Mouse (Mus musculus) urinary bladder, postnatal 25 days (tissue): ENCODE data around the gene 2010111I01Rik.

Source experiments
- DNase-seq: peaks from one replicate; pipeline ENCODE4 v3.0.0; 2022; ENCODE audit warnings: low spot score

The 2010111I01Rik gene

DNA sequence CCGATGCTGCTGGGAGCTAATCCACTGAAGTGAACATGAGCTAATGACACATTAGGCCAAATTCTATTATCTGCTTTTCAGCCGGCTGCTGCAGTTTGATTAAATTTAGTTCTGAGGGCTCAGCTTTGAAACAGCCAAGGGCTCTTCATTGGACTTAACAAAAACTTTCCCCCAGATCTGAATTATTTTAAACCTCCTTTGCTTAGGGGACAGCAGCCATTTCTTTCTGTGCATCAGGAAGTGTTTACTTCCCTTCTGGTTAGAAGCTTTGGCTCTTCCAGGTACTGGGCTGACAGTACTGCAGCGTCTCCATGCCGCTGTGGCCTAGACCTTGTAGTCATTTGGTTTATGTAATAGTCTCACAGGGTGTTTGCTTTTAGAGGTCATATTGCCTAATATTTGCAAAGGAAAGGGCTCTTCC, 149.2 kb downstream of the 2010111I01Rik start:
- no peak for DNase-seq

DNA sequence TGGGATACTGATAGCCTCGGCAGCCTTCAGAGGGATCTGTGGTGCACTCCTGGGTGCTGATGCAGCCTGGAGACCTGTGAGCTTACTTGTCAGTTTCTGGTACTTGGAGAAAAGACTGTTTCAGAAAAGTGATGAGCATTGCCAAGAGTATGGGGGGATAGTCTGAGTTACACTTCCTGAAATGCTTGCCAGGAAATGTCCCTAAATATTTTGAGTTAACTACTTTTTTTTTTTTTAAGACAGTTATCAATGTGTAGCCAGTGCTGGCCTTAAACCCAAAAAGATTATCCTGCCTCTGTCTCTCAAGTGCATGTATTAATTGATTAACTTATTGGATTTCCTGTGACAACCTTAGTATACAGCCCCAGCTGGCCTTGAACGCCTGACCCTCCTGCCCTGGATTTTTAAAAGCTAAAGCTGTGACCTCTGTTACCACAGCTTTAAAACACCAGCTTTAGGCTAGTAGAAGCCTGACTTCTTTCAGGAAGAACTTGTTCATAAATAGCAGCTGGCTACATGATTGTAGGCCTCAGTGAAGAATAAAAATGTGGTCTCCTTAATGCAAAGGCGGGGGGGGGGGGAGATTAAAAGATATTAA, 150.6 kb downstream of the 2010111I01Rik start:
- DNase-seq: no peak

DNA sequence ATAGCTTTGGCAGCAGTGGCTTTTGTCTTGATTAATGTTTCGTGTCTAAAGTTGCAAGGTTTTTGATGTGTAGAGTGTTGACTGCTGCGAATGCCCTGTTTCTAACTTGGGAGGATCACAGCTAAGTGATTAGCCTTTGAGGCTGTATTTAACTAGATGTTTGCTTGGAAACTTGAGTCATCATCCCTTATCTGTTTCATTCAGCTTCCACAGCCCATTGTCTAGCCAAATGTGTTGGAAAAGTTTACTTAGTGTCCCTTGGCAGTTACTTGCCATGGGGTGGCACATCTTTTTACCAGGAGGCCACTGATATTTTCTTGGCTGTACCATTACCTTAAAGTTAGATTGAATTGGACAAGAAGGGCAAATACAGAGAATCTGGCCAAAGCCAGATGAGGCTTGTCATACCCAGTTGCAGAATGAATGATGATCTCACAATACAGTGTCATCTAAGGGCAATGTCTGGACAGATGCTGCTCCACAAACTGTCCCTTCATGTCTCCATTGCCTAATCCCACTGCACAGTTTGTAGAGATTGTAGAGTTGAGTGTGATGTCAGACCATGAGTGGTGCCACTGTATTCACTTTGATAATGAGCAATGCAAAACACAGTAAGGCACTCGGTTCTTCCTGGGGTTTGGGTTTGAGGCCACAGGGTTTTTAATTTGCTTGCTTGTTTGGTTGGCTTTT, 152.9 kb downstream of the 2010111I01Rik start:
- DNase-seq: no peak

DNA sequence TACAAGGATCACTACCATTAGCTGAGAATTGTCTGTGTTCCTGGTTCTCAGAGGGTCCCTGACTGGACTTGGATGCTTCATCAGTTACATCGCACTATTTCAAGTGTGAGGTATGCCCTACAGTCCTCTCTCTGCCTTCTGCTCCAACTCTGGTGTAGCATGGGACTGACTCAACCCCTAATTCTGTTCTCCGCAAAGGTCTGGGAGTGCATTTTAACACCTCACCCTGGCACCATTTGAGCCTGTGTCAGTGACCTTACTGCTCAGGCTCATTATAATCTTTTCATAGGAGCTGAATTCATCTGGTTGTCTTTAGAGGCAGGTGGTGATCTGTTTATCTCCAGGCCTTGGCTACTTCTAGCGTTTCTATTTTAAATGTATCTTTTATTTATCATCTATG, 154.0 kb downstream of the 2010111I01Rik start:
- no peak for DNase-seq

DNA sequence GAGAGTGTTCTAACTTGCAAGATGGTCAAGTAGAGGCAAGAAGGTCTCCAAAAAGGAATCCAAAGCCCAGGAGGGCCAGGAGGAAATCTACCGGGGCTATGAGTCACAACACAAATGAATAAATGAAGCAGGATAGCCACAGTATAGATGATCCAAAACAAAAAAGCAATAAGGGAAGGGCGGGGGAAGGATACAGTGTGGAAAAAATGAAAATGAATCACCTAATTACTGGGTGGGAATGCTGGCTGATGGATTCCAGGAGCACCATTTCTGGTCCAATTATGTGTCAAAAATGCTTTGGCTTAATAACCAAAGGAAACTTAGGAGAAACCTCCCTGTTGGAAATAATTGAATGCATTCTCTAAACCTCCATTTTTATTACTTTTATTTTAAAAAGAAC, 155.6 kb downstream of the 2010111I01Rik start:
- no peak for DNase-seq

DNA sequence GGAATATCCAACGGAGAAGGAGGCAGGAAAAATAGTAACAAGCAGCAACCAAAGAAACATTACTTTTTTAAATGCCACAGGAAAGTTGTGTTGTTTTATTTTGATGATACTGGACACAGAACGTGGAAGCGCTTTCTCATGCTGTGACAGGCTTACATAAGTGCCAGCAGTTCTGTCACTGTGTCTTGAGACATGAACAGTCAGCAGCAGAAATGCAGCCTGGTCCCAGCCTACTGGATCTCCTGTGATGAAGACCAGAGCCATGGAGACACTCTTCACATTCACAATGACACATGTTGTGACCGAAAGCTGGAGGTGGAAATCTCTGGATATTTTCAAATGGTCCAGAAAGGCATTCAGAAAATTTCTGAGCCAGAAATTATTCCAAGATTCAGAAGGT, 157.1 kb downstream of the 2010111I01Rik start:
- DNase-seq: no peak

DNA sequence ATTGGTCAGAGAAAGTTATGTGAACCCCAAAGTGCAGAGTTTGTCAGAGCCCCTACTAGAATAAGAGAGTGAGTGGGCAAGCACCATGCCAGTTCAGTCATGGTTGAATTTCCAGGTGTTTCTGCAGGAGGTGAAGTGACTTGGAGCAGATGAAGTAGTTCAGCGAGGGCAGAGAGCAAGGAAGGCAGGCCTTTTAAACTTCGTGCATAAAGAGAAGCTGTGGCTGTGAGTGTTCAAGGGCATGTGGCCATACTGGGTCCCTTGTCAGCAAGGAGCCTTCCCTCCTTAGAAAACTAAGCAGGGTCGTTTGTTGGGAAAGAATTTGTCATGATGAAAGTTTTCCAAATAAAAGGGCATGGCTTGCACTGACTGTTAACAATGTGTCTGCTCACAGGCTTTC, 161.5 kb downstream of the 2010111I01Rik start:
- no peak for DNase-seq

DNA sequence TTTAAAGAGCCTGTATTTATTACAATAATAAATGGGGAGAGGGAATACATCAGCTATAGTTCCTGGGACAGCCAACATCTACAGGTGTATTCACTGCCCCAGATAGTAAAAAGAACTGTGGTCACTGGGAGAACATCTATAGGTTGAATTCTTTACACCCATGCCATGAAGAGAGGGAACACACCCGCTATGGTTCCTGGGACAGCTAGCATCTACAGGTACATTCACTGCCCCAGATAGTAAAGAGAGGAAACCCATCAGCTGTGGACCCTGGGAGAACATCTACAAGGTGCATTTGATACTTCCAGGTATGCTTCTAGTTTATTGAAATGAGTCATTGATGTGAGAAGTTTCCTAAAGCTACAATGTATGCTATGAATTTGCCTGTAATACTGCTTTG, 162.8 kb downstream of the 2010111I01Rik start:
- DNase-seq: no peak

DNA sequence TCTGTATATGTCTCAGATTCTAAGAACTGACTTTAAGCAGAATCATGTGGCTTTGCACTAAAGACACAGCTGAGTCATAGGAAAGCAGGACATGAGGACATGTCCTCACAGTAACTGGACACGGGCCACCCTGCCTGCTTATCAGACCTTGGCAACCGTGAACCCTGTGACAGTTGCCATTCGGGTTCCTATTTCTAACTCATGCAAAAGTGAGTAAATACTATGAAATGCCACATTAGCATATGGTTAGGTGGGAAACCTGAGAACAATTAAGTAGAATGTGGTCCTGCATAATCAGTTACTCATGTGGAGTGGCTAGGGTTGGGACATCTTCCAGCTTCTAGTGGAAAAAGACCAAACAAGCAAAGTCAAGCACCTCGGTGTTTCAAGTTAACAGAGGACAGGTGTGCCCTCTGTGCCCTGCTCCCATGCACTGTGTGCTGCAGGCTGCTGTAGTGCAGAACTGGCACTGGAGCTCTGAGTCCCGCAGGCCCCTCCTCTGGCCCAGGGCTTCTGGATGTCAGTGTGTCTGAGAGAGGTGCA, 170.3 kb downstream of the 2010111I01Rik start:
- no peak for DNase-seq

DNA sequence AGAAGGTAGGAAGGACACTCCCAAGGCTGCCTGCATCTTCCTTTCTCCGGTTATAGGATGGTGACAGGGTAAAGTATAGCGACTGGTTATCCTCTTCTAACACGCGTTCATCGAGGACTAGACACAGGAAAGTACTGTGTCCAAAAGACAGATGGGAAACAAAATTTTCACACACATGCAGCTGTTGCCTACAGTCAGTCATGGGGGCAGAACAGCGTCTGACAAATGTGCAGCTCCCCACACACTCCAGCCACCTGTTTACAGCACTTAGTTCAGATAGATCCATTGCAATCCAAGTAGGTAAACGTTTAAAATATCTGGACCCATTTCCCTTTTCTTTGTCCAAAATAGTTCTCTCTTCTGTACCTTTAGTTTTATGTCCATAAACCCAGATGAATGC, 171.3 kb downstream of the 2010111I01Rik start:
- no peak for DNase-seq

DNA sequence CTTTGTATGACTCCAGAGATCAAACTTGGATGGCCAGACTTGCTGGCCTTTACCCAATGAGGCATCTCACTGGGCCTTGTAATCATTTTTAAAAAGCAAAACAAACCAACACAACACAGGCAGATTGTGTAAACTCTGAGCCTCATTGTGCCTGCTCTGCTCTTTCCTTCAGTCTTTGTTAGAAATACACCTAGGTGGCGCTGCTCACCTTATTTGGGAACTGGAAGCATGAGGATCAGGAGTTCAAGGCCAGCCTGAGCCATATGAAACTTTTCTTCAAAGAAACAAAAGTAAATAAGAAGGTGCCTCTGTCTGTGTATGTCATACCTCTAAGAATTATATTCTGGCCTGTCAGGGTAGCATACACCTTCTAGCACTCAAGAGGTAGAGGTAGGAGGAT, 172.1 kb downstream of the 2010111I01Rik start:
- no peak for DNase-seq

DNA sequence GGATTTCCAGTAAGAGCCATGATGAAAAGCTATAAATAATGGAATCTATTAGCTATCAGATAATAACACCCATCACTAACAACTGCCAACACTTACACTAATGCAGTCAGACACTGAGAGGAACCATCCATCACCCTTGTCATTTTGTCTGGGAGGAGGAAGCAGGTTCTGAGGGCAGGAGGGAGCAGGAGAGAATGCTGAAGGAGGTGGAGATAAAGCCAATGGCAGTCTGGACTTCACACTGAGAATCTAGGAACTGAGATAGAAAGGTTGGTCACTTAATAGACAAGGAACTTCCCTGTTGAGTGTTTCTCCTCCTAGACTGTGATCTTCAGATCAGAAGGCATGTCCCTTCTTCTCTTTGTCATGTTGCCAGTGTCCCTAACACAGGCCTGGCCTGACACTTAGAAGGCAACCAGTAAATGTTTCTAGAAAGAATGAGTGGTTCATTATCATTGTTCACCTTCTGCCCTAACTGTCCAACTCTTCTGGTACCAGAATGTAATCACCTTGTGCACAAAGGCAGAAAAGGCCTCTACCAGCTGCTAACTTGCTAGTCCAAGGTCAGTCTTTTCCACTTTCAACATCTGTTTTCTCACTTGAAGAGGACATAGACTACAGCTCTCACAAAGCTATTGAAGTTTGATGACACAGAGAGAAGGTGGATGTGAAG, 173.8 kb downstream of the 2010111I01Rik start:
- no peak for DNase-seq

DNA sequence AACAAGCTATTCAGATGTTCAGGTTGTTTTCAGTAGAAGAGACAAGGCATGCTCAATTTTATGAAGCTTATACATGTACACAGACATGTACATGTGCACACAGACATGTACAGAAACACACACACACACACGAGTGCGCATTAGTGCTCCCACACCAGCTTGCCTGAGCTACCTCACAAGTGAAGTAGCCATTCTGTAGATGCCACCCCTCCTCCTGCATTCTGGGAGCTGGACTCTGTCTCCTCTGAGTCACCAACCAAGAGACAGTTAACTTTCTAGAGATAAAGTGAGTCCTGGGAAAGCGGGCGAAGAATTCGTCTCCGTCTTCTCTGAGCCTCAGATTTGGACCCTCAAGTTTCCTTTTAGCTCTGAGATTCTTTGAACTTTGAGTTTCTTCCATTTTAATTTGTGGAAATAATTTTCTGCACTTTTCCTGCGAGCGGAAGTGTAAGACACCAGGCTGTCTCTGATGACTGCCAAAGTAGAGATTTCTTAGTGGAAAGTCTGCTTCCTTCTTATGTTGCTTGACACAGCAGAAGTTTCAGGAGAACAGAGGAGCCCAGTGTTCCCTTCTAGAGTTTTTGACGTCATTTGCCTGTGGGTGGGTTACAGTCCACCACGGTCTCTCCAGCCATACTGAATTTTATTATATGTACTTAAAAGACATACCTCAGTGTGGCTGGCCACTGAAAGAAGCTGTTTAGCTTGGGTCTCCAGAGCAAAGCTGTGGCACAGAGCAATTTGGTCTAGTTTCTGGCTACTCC, 175.0 kb downstream of the 2010111I01Rik start:
- DNase-seq: no peak

DNA sequence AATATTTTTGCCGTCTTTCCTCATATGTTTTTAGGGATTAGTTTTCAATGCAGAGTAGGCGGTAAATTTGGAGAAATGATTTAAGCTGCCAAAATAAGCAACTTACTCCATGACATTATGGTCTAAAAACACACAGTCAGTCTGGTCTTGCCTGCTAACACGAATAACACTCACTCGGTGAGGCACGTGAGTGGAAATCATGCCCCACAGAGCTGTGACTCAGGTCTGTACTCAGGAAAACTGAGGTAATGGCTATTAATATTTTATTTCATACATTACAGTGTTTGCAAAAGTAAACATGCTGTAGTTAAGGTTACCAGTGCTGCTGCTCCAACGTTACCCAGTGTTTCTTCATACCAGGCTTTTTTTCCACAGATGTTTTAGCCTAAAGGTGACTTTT, 176.1 kb downstream of the 2010111I01Rik start:
- DNase-seq: no peak

DNA sequence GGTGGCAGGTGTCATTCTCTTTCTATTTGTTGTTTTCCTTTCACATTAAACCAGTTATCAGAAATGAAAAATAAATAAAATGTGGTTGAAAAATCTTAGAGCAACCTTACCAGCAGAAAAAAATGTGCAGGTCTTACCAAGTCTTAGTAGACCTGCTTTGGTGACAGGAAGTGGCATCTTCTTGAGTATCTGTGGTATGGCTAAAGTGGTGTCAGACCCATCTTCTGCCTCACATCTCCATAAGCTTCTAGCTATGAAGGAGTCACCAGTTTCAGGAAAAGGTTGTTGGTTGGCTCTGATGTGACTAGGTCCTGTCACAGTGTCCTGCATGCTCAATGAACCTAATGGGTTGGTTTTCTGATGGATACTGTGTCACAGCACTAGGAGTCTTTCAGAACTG, 176.6 kb downstream of the 2010111I01Rik start:
- DNase-seq: no peak

DNA sequence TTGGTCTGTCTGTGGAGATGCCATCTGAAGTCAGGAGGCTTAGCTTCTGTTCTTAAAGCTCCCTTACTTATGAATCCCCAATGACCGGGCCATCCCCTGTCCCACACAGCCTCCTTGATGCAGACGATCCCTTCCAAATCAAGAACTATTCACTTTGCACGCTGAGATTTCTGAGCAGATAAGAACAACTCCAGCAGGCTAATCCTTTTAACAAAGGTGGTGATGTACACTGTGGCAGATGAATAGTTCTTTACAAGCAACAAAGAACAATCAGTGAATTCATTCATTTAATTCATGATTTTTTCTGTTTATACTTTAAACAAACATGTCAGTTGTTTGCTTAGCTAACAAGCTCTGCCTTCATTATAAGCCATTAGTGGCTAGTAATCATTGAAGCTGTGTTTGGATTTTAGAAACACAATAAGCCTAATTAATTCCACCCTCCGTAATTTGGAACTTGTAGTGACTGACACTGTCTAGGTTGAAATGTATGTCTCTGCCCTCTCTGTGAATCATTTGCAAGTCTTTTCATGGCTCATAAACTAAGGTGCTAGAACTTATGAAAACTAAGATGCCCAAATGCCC, 182.0 kb downstream of the 2010111I01Rik start:
- DNase-seq: no peak

DNA sequence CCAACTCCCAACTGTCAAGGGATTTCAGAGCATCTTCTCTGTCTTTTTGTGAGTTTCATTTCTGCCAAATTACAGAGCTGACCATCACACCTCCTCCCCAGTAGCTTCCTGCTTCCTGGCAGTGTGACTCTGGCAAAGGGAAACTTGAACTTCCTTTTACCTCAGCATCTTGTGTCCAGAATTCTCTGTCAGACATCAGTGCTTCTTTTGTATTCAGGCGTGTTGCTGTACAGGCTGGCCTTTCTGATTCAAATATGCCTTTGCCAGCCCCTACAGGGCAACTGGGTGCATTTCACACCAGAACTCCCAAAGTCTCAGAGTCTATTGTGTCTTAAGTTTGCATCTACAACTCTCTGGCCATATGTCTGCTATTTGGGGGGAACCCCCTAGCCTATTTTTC, 183.5 kb downstream of the 2010111I01Rik start:
- no peak for DNase-seq

DNA sequence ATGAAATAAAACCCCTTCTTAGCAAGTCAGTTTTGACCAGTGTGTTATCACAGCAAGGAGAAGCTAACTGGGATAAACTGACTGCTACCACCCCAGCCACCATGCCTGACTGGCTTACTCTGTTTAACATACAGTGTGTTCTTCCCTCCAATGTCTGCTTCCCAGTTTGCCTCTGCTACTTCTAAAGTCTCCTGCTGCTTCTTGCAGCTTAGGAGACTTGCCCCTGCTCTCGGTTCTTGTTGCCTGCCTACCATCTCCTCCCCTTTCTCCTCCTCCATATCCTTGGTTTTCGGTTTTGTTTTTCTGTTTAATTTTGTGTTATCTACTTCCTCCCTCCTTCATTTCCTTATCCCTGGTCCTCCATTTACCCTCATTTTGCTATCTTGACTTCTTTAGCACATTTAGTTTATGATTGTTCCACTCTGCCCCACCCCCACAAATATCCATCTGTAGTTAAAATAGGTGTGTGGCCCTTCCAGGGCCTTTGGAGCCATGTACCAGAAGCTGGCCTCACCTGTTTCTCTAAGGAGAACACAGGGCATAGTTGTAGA, 185.9 kb downstream of the 2010111I01Rik start:
- DNase-seq: no peak

DNA sequence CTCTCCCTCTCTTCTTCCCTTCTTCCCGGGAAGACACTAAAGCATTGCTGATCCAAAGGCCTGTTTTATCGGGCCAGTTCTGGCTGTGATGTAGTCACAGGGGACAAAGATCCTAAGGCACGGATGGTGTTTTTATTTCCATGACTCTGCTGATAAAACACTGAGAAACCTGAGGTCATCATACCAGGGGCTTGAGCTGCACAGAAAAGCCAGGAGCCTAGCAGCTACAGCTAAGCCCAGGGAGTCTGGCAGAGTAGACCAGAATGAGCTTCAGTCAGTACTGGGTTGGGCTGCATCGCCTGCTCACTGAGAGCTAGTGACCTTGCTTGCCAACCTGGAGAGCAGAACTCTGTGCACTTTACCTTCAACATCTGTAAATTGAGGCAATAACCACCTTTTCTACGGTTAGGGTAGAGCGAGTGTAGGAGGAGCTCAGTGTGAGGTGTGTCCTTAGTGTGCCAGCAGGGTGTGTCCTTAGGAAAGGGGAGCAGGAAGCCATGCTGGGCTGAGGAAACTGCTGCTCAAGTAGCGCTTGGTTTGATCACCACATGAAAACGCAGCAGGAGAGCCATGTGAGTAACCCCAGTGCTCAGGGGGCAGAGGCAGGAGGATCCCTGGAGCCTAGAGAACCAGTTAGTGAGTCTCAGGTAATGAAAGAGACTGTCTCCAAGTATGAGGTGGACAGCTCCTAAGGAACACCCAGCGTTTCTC, 186.5 kb downstream of the 2010111I01Rik start:
- DNase-seq: no peak

DNA sequence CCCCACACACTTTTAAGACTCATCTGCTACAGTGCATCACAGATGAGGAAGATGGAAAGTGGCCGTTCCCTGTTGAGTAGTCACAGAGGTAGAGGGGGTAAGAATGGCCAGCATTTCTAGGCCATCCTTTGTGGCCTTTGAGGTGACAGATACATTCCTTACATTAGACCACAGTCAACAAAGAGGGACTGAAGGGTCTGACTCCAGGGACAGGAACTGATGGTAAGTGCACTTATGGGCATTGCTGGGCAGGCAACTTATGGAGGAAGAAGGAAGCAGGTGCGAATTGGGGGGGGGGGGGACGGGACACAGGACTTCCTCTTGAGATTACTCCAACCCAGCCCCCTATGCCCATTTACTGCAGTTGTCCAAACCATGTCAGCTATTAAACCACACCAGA, 187.8 kb downstream of the 2010111I01Rik start:
- no peak for DNase-seq

DNA sequence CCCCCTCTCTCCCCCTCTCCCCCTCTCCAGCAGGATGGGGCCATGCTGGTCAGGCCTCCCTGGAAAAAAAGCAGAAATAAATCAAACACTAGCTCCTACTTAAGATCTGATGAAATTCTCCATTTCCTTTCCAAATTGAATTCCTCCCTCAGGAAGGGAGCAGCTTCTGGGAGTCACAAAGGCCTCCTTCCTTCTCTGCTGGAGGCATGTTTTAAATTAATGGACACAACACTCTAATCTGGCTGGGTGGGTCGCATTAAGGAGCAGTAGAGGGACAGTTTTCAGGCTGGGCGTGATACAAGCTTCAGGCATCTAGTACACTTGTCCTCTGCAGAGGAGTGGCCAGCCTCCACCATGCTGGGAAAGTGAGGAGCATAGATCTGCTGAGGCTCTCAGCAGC, 188.7 kb downstream of the 2010111I01Rik start:
- DNase-seq: no peak
